11 mouse cellular contexts compared by ENCODE assay signal in the genomic region with DNA sequence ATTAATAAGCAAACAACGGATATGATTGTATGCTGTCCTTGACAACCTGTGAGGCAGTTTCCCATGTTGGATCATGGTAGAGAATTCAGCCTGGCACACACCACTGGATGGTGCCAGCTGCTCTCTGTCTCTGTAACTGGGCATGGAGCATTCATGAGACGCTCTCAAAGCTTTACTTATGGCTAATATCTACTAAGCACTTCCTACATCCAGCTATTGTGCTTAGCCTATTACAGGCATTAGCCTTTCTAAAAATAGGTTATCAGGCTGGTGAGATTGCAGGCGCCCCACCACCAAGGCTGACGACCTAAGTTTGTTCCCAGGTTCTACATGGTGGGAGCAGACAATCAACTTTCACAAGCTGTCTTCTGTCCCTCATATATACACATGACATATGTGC.
"Had no signal": no experiment of that assay in that cellular context is flagged by ENCODE, and none has a peak within 500 bp of the region (broad histone marks: within the 10 kb centered on the region; RNA-seq: fewer than 3 reads in every experiment).

No protein-coding gene starts in this region.

- H3K4me3 ChIP-seq: limb, embryonic 15.5 days; liver, embryonic 12.5 days; midbrain, embryonic 10.5 days; stomach, embryonic 15.5 days had no signal

- H3K9ac ChIP-seq: limb, embryonic 15.5 days; liver, embryonic 12.5 days; lung, embryonic 14.5 days; stomach, embryonic 15.5 days had no signal

- ATAC-seq: liver, embryonic 12.5 days; midbrain, embryonic 16.5 days had no signal

- H3K4me2 ChIP-seq: limb, embryonic 15.5 days; liver, embryonic 12.5 days; lung, embryonic 14.5 days; stomach, embryonic 15.5 days had no signal

- H3K27me3 ChIP-seq: limb, embryonic 15.5 days; liver, embryonic 12.5 days; stomach, embryonic 15.5 days had no signal

- H3K27ac ChIP-seq: limb, embryonic 15.5 days; liver, embryonic 12.5 days; midbrain, embryonic 10.5 days; stomach, embryonic 15.5 days had no signal

- H3K4me1 ChIP-seq: limb, embryonic 15.5 days; liver, embryonic 12.5 days; stomach, embryonic 15.5 days had no signal

- H3K9me3 ChIP-seq: limb, embryonic 15.5 days; liver, embryonic 12.5 days; midbrain, embryonic 10.5 days; stomach, embryonic 15.5 days had no signal

- DNase-seq: lung, embryonic 14.5 days; lung, postnatal 10 days; lung, postnatal 4 days; right cerebral cortex, postnatal 14 days; thymus, adult 2 months; thymus, postnatal 25 days had no signal
